Mouse (Mus musculus): ENCODE results near the gene Lrrc3c. TPM values are rescaled to one million over a fixed set of nuclear protein-coding genes. Genes with fewer than 3 reads are reported as not detected.

The Lrrc3c gene
- polyA plus RNA-seq (2014; fragmentation: Illumina TruSeq; extraction: RNeasy Lipid Tissue Mini Kit (QIAGEN cat#74804); ENCODE audit: low read depth, low replicate concordance): not detected

GRCm38 (mm10) chr11:98597991-98598390 is at the start of gene Lrrc3c:
TSS of gene Lrrc3c (plus strand) at chr11:98598291.

GRCm38 (mm10) chr11:98550975-98551828 is 46.9 kb upstream of the Lrrc3c start, which contains the start of gene Zpbp2:
TSS of gene Zpbp2 (plus strand) at chr11:98551097.

GRCm38 (mm10) chr11:98586892-98587563 is 11.1 kb upstream of the Lrrc3c start, which contains the start of gene Ormdl3:
TSS of gene Ormdl3 (minus strand) at chr11:98587368.

GRCm38 (mm10) chr11:98625611-98626410 is 27.7 kb downstream of the Lrrc3c start, which contains the start of the genes Gm12355 and Gsdma3:
TSS of gene Gm12355 (minus strand) at chr11:98625661.
TSS of gene Gsdma3 (plus strand) at chr11:98626360.

GRCm38 (mm10) chr11:98646459-98646858 is 48.4 kb downstream of the Lrrc3c start, which contains the start of gene Gsdma2:
TSS of gene Gsdma2 (plus strand) at chr11:98646759.

Other genes with a start within 250 kb of the Lrrc3c start
- gene Ppp1r1b, start 249.9 kb upstream of the Lrrc3c start, polyA plus RNA-seq (2014; fragmentation: Illumina TruSeq; extraction: RNeasy Lipid Tissue Mini Kit (QIAGEN cat#74804); ENCODE audit: low read depth, low replicate concordance): 6.8 TPM
- gene Stard3, start 239.9 kb upstream of the Lrrc3c start, polyA plus RNA-seq (2014; fragmentation: Illumina TruSeq; extraction: RNeasy Lipid Tissue Mini Kit (QIAGEN cat#74804); ENCODE audit: low read depth, low replicate concordance): 1.0 TPM
- gene Tcap, start 214.5 kb upstream of the Lrrc3c start, polyA plus RNA-seq (2014; fragmentation: Illumina TruSeq; extraction: RNeasy Lipid Tissue Mini Kit (QIAGEN cat#74804); ENCODE audit: low read depth, low replicate concordance): not detected
- not detected for gene Pnmt, start 211.8 kb upstream of the Lrrc3c start, polyA plus RNA-seq (2014; fragmentation: Illumina TruSeq; extraction: RNeasy Lipid Tissue Mini Kit (QIAGEN cat#74804); ENCODE audit: low read depth, low replicate concordance)
- gene Pgap3, start 197.8 kb upstream of the Lrrc3c start, polyA plus RNA-seq (2014; fragmentation: Illumina TruSeq; extraction: RNeasy Lipid Tissue Mini Kit (QIAGEN cat#74804); ENCODE audit: low read depth, low replicate concordance): 0.28 TPM
- 1.3 TPM for gene Erbb2, start 185.8 kb upstream of the Lrrc3c start, polyA plus RNA-seq (2014; fragmentation: Illumina TruSeq; extraction: RNeasy Lipid Tissue Mini Kit (QIAGEN cat#74804); ENCODE audit: low read depth, low replicate concordance)
- gene Mien1, start 159.3 kb upstream of the Lrrc3c start, polyA plus RNA-seq (2014; fragmentation: Illumina TruSeq; extraction: RNeasy Lipid Tissue Mini Kit (QIAGEN cat#74804); ENCODE audit: low read depth, low replicate concordance): 101 TPM
- 5.3 TPM for gene Grb7, start 151.9 kb upstream of the Lrrc3c start, polyA plus RNA-seq (2014; fragmentation: Illumina TruSeq; extraction: RNeasy Lipid Tissue Mini Kit (QIAGEN cat#74804); ENCODE audit: low read depth, low replicate concordance)
- gene Ikzf3, start 52.3 kb upstream of the Lrrc3c start, polyA plus RNA-seq (2014; fragmentation: Illumina TruSeq; extraction: RNeasy Lipid Tissue Mini Kit (QIAGEN cat#74804); ENCODE audit: low read depth, low replicate concordance): not detected
- 0.49 TPM for gene Zpbp2, start 47.2 kb upstream of the Lrrc3c start, polyA plus RNA-seq (2014; fragmentation: Illumina TruSeq; extraction: RNeasy Lipid Tissue Mini Kit (QIAGEN cat#74804); ENCODE audit: low read depth, low replicate concordance)
- gene Ormdl3, start 10.9 kb upstream of the Lrrc3c start, polyA plus RNA-seq (2014; fragmentation: Illumina TruSeq; extraction: RNeasy Lipid Tissue Mini Kit (QIAGEN cat#74804); ENCODE audit: low read depth, low replicate concordance): 3.5 TPM
- not detected for gene Gm12355, start 27.4 kb downstream of the Lrrc3c start, polyA plus RNA-seq (2014; fragmentation: Illumina TruSeq; extraction: RNeasy Lipid Tissue Mini Kit (QIAGEN cat#74804); ENCODE audit: low read depth, low replicate concordance)
- gene Gsdma3, start 28.1 kb downstream of the Lrrc3c start, polyA plus RNA-seq (2014; fragmentation: Illumina TruSeq; extraction: RNeasy Lipid Tissue Mini Kit (QIAGEN cat#74804); ENCODE audit: low read depth, low replicate concordance): not detected
- not detected for gene Gsdma2, start 48.5 kb downstream of the Lrrc3c start, polyA plus RNA-seq (2014; fragmentation: Illumina TruSeq; extraction: RNeasy Lipid Tissue Mini Kit (QIAGEN cat#74804); ENCODE audit: low read depth, low replicate concordance)
- gene Gsdma, start 66.1 kb downstream of the Lrrc3c start, polyA plus RNA-seq (2014; fragmentation: Illumina TruSeq; extraction: RNeasy Lipid Tissue Mini Kit (QIAGEN cat#74804); ENCODE audit: low read depth, low replicate concordance): not detected
- gene Psmd3, start 84.3 kb downstream of the Lrrc3c start, polyA plus RNA-seq (2014; fragmentation: Illumina TruSeq; extraction: RNeasy Lipid Tissue Mini Kit (QIAGEN cat#74804); ENCODE audit: low read depth, low replicate concordance): 16.5 TPM
- gene Csf3, start 103.0 kb downstream of the Lrrc3c start, polyA plus RNA-seq (2014; fragmentation: Illumina TruSeq; extraction: RNeasy Lipid Tissue Mini Kit (QIAGEN cat#74804); ENCODE audit: low read depth, low replicate concordance): not detected
- gene Med24, start 131.1 kb downstream of the Lrrc3c start, polyA plus RNA-seq (2014; fragmentation: Illumina TruSeq; extraction: RNeasy Lipid Tissue Mini Kit (QIAGEN cat#74804); ENCODE audit: low read depth, low replicate concordance): 3.1 TPM
- 6.5 TPM for gene Thra, start 142.3 kb downstream of the Lrrc3c start, polyA plus RNA-seq (2014; fragmentation: Illumina TruSeq; extraction: RNeasy Lipid Tissue Mini Kit (QIAGEN cat#74804); ENCODE audit: low read depth, low replicate concordance)
- 0.93 TPM for gene Nr1d1, start 177.0 kb downstream of the Lrrc3c start, polyA plus RNA-seq (2014; fragmentation: Illumina TruSeq; extraction: RNeasy Lipid Tissue Mini Kit (QIAGEN cat#74804); ENCODE audit: low read depth, low replicate concordance)
- 52.8 TPM for gene Msl1, start 197.2 kb downstream of the Lrrc3c start, polyA plus RNA-seq (2014; fragmentation: Illumina TruSeq; extraction: RNeasy Lipid Tissue Mini Kit (QIAGEN cat#74804); ENCODE audit: low read depth, low replicate concordance)
- gene Casc3, start 206.6 kb downstream of the Lrrc3c start, polyA plus RNA-seq (2014; fragmentation: Illumina TruSeq; extraction: RNeasy Lipid Tissue Mini Kit (QIAGEN cat#74804); ENCODE audit: low read depth, low replicate concordance): 12.8 TPM
- 1.0 TPM for gene Rapgefl1, start 238.5 kb downstream of the Lrrc3c start, polyA plus RNA-seq (2014; fragmentation: Illumina TruSeq; extraction: RNeasy Lipid Tissue Mini Kit (QIAGEN cat#74804); ENCODE audit: low read depth, low replicate concordance)